Comparison of ENCODE assay signal across 15 mouse cellular contexts in the genomic region with DNA sequence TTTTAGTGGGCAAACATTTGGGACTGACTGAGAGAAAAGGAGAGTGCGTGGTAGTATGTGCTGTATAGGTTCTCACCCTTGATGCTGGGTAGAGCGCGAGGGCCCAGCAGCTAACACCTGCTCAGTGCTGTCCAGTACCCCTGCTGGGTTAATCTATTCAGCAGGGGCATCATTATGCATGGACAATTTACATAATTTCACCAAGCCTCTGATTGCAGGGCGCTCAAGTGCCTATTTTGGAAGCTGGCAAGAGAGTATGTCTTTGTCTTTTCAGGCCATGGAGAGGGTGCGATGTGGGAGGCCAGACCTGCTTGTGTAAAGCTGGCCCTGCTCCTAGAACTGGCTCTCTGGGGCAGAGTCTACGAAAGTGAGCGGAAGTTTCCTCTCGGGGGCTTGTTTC.
DNase-seq lines count a peak whose midpoint lies in the region; ATAC-seq lines count a peak whose summit lies in the region.
"Had no signal": no experiment of that assay in that cellular context is flagged by ENCODE, and none has a peak within 500 bp of the region (broad histone marks: within the 10 kb centered on the region; RNA-seq: fewer than 3 reads in every experiment).

No protein-coding gene starts in this region.

- H3K27ac ChIP-seq in forebrain, embryonic 14.5 days (ENCODE audit: low read depth, low read length): peak overlapping the region; percentile 63; the same call in 1 of the 2 replicates
- peak overlapping the region; percentile 57 for H3K27ac ChIP-seq in neural tube, embryonic 13.5 days (replicated peaks)
- H3K27ac ChIP-seq: limb, embryonic 10.5 days had no signal

- no peak overlapping the region for H3K9ac ChIP-seq in forebrain, embryonic 14.5 days (ENCODE audit: low read length)
- no peak overlapping the region for H3K9ac ChIP-seq in neural tube, embryonic 13.5 days

- 17% methylated on average over 8 of the region's 8 CpGs for WGBS in forebrain, embryonic 14.5 days
- WGBS in neural tube, embryonic 13.5 days: 27% methylated on average over 8 of the region's 8 CpGs

- ATAC-seq in forebrain, embryonic 14.5 days: peak; percentile 86
- peak; percentile 69 for ATAC-seq in neural tube, embryonic 13.5 days (ENCODE audit: low read depth)
- ATAC-seq: inflammation-experienced regulatory T-cells, adult 6 months had no signal

- no peaks in the 10 kb centered on the region for H3K36me3 ChIP-seq in forebrain, embryonic 14.5 days (ENCODE audit: control insufficient read depth, insufficient read depth, low read length)
- no peaks in the 10 kb centered on the region for H3K36me3 ChIP-seq in neural tube, embryonic 13.5 days
- H3K36me3 ChIP-seq: limb, embryonic 10.5 days had no signal

- DNase-seq in left cerebral cortex, adult 18-20 months (ENCODE audit: low spot score in 2 of 2): peak; percentile 26 to 48
- DNase-seq in left cerebral cortex, adult 11 months (ENCODE audit: low spot score): no peak
- DNase-seq in forebrain, embryonic 14.5 days (ENCODE audit: low spot score): peak; percentile 76
- DNase-seq in left cerebral cortex, postnatal 14 days (ENCODE audit: low spot score in 2 of 2): peak; percentile 14 to 33
- DNase-seq in layer of hippocampus, adult 8-10 months (ENCODE audit: low spot score in 2 of 2): no peak
- no peak for DNase-seq in adrenal gland, postnatal 14 days
- DNase-seq in cerebellum, adult 8-10 months: no peak
- DNase-seq: cerebellum, postnatal 14 days; kidney, postnatal 4 days; lung, adult 18-20 months had no signal

- no peaks in the 10 kb centered on the region for H3K27me3 ChIP-seq in forebrain, embryonic 14.5 days (replicated peaks; ENCODE audit: control insufficient read depth, insufficient read depth, low read length)
- H3K27me3 ChIP-seq in neural tube, embryonic 13.5 days: 0 out of 2 replicates have a peak, but pooled peaks cover 5% of the 10 kb centered on the region
- H3K27me3 ChIP-seq: megakaryocyte, embryonic 14.5 days had no signal

- H3K4me3 ChIP-seq in forebrain, embryonic 14.5 days (ENCODE audit: low read depth, low read length): no peak overlapping the region
- no peak overlapping the region for H3K4me3 ChIP-seq in neural tube, embryonic 13.5 days
- H3K4me3 ChIP-seq: erythroblast, embryonic 14.5 days; limb, embryonic 10.5 days; megakaryocyte, embryonic 14.5 days had no signal

- peaks cover 20% of the 10 kb centered on the region for H3K4me1 ChIP-seq in forebrain, embryonic 14.5 days (ENCODE audit: control insufficient read depth, insufficient read depth, low read length)
- peaks cover 33% of the 10 kb centered on the region for H3K4me1 ChIP-seq in neural tube, embryonic 13.5 days (replicated peaks)
- H3K4me1 ChIP-seq: megakaryocyte, embryonic 14.5 days had no signal

- no peak overlapping the region for H3K4me2 ChIP-seq in forebrain, embryonic 14.5 days (ENCODE audit: low read length)
- H3K4me2 ChIP-seq in neural tube, embryonic 13.5 days: no peak overlapping the region

- no peaks in the 10 kb centered on the region for H3K9me3 ChIP-seq in forebrain, embryonic 14.5 days (replicated peaks; ENCODE audit: control insufficient read depth, low read length)
- no peaks in the 10 kb centered on the region for H3K9me3 ChIP-seq in neural tube, embryonic 13.5 days
- H3K9me3 ChIP-seq: limb, embryonic 10.5 days had no signal

- intact Hi-C loops in left cerebral cortex, postnatal 14 days (cut with DNase I): no loop called here

Comparison
In these comparisons a context has a peak if more than half of its experiments do, and no peak if none do; other contexts are left out.
1. DNase-seq: peak in left cerebral cortex, adult 18-20 months (2 of 2), forebrain, embryonic 14.5 days (single experiment) and left cerebral cortex, postnatal 14 days (2 of 2); none in left cerebral cortex, adult 11 months (single experiment), layer of hippocampus, adult 8-10 months (0 of 2), adrenal gland, postnatal 14 days (single experiment) and cerebellum, adult 8-10 months (single experiment).